Mouse (Mus musculus) E14TG2a.4 (cell line): ENCODE results near the gene Crmp1.

ENCODE experiments used
- CTCF ChIP-seq: conservative IDR thresholded peaks from 2 replicates; pipeline ENCODE4 v1.5.1; 2014; ENCODE audit warnings: low read length
- NANOG ChIP-seq: IDR thresholded peaks from 2 replicates; pipeline ENCODE4 v1.6.1; 2014; ENCODE audit warnings: borderline replicate concordance, low read length, mixed read lengths
- POU5F1 ChIP-seq: IDR thresholded peaks from 2 replicates; pipeline ENCODE4 v1.6.1; 2014; ENCODE audit warnings: low read length, borderline replicate concordance

DNA sequence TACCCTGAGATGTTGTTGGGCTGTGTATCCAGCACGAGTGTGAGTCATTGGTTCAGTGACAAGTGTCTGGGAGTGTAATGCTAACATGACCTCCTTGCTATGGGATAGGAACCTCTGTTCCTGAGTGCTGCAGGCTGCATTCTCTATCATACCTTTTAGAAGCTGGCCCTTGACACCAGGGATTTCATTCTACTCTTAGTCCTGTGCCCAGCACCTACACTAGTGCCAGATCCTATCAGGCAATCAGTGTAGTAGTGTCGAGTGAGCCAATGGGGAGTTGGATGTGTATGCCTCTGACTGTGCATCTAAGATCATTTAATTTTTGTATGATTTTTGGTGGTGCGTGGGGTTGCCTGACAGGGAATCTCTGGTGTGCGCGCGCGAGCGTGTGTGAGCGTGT, 516 bp upstream of the Crmp1 start:
- no peak for TF ChIP-seq CTCF
- no peak for TF ChIP-seq NANOG
- no peak for TF ChIP-seq POU5F1
